9 mouse cellular contexts compared by ENCODE assay signal in the genomic region with DNA sequence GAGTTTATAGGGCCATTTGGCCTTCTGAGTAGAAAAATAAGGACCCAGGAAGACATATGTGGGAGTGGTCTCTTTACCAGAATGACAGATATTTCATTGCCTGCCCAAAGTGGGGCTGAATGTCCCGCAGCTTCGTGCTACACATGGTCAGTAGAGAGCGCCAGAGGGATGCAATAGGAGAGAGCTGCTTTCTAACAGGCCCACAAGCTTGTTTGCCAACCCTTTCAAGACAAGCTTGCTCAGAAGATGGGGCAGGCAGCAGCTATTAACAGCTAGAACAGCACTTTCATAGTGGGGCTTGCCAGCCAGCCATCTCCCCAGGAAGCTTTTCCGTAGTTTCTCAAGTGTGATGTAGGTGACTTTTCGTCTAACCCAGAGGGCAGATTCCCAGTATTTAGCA. TPM values are rescaled to one million over a fixed set of nuclear protein-coding genes. Genes with fewer than 3 reads are reported as not detected.
DNase-seq lines count a peak whose midpoint lies in the region; ATAC-seq and TF ChIP-seq lines count a peak whose summit lies in the region.
"Had no signal": no experiment of that assay in that cellular context is flagged by ENCODE, and none has a peak within 500 bp of the region (broad histone marks: within the 10 kb centered on the region; RNA-seq: fewer than 3 reads in every experiment).

No protein-coding gene starts in this region.

- no peaks in the 10 kb centered on the region for H3K36me3 ChIP-seq in liver, adult 2 months (ENCODE audit: control insufficient read depth, insufficient read depth, low read length)
- H3K36me3 ChIP-seq in liver, embryonic 12.5 days: no peaks in the 10 kb centered on the region
- no peaks in the 10 kb centered on the region for H3K36me3 ChIP-seq in embryonic facial prominence, embryonic 11.5 days (replicated peaks; ENCODE audit: control insufficient read depth, insufficient read depth, low read depth, low read length)
- no peaks in the 10 kb centered on the region for H3K36me3 ChIP-seq in limb, embryonic 11.5 days (ENCODE audit: control insufficient read depth, insufficient read depth, low read length)
- H3K36me3 ChIP-seq in small intestine, adult 2 months (ENCODE audit: control insufficient read depth, insufficient read depth, low read length): no peaks in the 10 kb centered on the region
- H3K36me3 ChIP-seq: liver, embryonic 15.5 days had no signal

- no peaks in the 10 kb centered on the region; the same call in 1 of the 2 replicates for H3K27me3 ChIP-seq in liver, adult 2 months (ENCODE audit: control insufficient read depth, insufficient read depth, low read length)
- H3K27me3 ChIP-seq in liver, embryonic 12.5 days (replicated peaks): no peaks in the 10 kb centered on the region
- no peaks in the 10 kb centered on the region for H3K27me3 ChIP-seq in embryonic facial prominence, embryonic 11.5 days (ENCODE audit: control insufficient read depth, insufficient read depth, low read length)
- no peaks in the 10 kb centered on the region for H3K27me3 ChIP-seq in limb, embryonic 11.5 days (ENCODE audit: control insufficient read depth, insufficient read depth, low read length)
- no peaks in the 10 kb centered on the region for H3K27me3 ChIP-seq in small intestine, adult 2 months (ENCODE audit: control insufficient read depth, insufficient read depth, low read length)
- H3K27me3 ChIP-seq: liver, embryonic 15.5 days had no signal

- no peaks in the 10 kb centered on the region for H3K4me1 ChIP-seq in liver, adult 2 months (ENCODE audit: control insufficient read depth, insufficient read depth, low read length)
- no peaks in the 10 kb centered on the region for H3K4me1 ChIP-seq in liver, embryonic 12.5 days
- H3K4me1 ChIP-seq in embryonic facial prominence, embryonic 11.5 days (ENCODE audit: control insufficient read depth, insufficient read depth, low read length): no peaks in the 10 kb centered on the region
- no peaks in the 10 kb centered on the region for H3K4me1 ChIP-seq in limb, embryonic 11.5 days (ENCODE audit: control insufficient read depth, insufficient read depth, low read length)
- no peaks in the 10 kb centered on the region for H3K4me1 ChIP-seq in small intestine, adult 2 months (ENCODE audit: control insufficient read depth, insufficient read depth, insufficient read length, low read length)
- H3K4me1 ChIP-seq: liver, embryonic 15.5 days had no signal

- H3K27ac ChIP-seq in liver, adult 2 months (replicated peaks; ENCODE audit: insufficient read depth, low read depth, low read length): no peak overlapping the region
- H3K27ac ChIP-seq in liver, embryonic 12.5 days: no peak overlapping the region
- no peak overlapping the region for H3K27ac ChIP-seq in embryonic facial prominence, embryonic 11.5 days (replicated peaks; ENCODE audit: low read depth, low read length)
- no peak overlapping the region for H3K27ac ChIP-seq in limb, embryonic 11.5 days (replicated peaks; ENCODE audit: low read depth, low read length)
- H3K27ac ChIP-seq in small intestine, adult 2 months (ENCODE audit: insufficient read depth, low read depth, low read length): no peak overlapping the region
- H3K27ac ChIP-seq: liver, embryonic 15.5 days had no signal

- peak; percentile 67 to 71 for DNase-seq in cerebellum, postnatal 10 days
- no peak for DNase-seq in liver, adult 2 months (ENCODE audit: extremely low read depth, low read depth, low spot score)
- peak; percentile 62 for DNase-seq in embryonic facial prominence, embryonic 11.5 days (ENCODE audit: low spot score)
- DNase-seq in limb, embryonic 11.5 days (ENCODE audit: low spot score): peak; percentile 50

- H3K79me2 ChIP-seq in liver, adult 2 months (ENCODE audit: control insufficient read depth, insufficient read depth, low read length): no peaks in the 10 kb centered on the region

- 11% methylated on average over 5 of the region's 5 CpGs for WGBS in liver, adult 2 months
- WGBS in liver, embryonic 12.5 days (ENCODE audit: insufficient replicate concordance): 14% methylated on average over 5 of the region's 5 CpGs
- WGBS in embryonic facial prominence, embryonic 11.5 days: 16% methylated on average over 5 of the region's 5 CpGs
- 5% methylated on average over 5 of the region's 5 CpGs for WGBS in limb, embryonic 11.5 days
- 14% methylated on average over 5 of the region's 5 CpGs for WGBS in small intestine, adult 2 months

- no peaks in the 10 kb centered on the region for H3K9me3 ChIP-seq in liver, embryonic 12.5 days (replicated peaks)
- no peaks in the 10 kb centered on the region for H3K9me3 ChIP-seq in embryonic facial prominence, embryonic 11.5 days (replicated peaks; ENCODE audit: control insufficient read depth, low read length)
- H3K9me3 ChIP-seq in limb, embryonic 11.5 days (ENCODE audit: control insufficient read depth, low read length): no peaks in the 10 kb centered on the region
- H3K9me3 ChIP-seq: liver, embryonic 15.5 days had no signal

- no peak for ATAC-seq in cerebellum, adult (ENCODE audit: insufficient number of reproducible peaks, low FRiP score, low TSS enrichment)
- ATAC-seq in liver, embryonic 12.5 days: no peak
- ATAC-seq in embryonic facial prominence, embryonic 11.5 days (replicated peaks; ENCODE audit: insufficient number of reproducible peaks, low FRiP score, low TSS enrichment, low read depth): no peak
- no peak for ATAC-seq in limb, embryonic 11.5 days (ENCODE audit: insufficient number of reproducible peaks, low FRiP score, low TSS enrichment, low read depth)
- ATAC-seq in megakaryocyte, adult 5-6 weeks (ENCODE audit: poor library complexity, severe bottlenecking): no peak

- H3K9ac ChIP-seq in liver, adult 2 months (ENCODE audit: low read depth, low read length): no peak overlapping the region
- H3K9ac ChIP-seq in liver, embryonic 12.5 days: no peak overlapping the region
- no peak overlapping the region for H3K9ac ChIP-seq in embryonic facial prominence, embryonic 11.5 days (replicated peaks; ENCODE audit: low read length)
- H3K9ac ChIP-seq in limb, embryonic 11.5 days (ENCODE audit: low read length): no peak overlapping the region
- H3K9ac ChIP-seq: liver, embryonic 15.5 days had no signal

- no peak for TF ChIP-seq POLR2A in liver, adult 2 months (IDR thresholded peaks at IDR 0.05; ENCODE audit: extremely low read depth, insufficient read depth, low read length)
- TF ChIP-seq POLR2A in small intestine, adult 2 months (IDR thresholded peaks at IDR 0.05; ENCODE audit: low read depth, low read length): no peak

- peak; percentile 50 for TF ChIP-seq CTCF in liver, adult 2 months (IDR thresholded peaks at IDR 0.05; ENCODE audit: low read depth, low read length)
- TF ChIP-seq CTCF in small intestine, adult 2 months (IDR thresholded peaks at IDR 0.05; ENCODE audit: extremely low read depth, insufficient read length, insufficient replicate concordance, low read depth, low read length): peak; percentile 35; the same call in 1 of the 2 replicates

- no peak overlapping the region for H3K4me2 ChIP-seq in liver, embryonic 12.5 days
- H3K4me2 ChIP-seq in embryonic facial prominence, embryonic 11.5 days (ENCODE audit: low read depth, low read length): no peak overlapping the region
- no peak overlapping the region for H3K4me2 ChIP-seq in limb, embryonic 11.5 days (ENCODE audit: low read depth, severe bottlenecking)
- H3K4me2 ChIP-seq: liver, embryonic 15.5 days had no signal

- no peak overlapping the region for H3K4me3 ChIP-seq in liver, adult 2 months (ENCODE audit: insufficient read depth, low read depth, low read length)
- no peak overlapping the region for H3K4me3 ChIP-seq in liver, embryonic 12.5 days
- H3K4me3 ChIP-seq in embryonic facial prominence, embryonic 11.5 days (ENCODE audit: low read depth, low read length): no peak overlapping the region
- H3K4me3 ChIP-seq in limb, embryonic 11.5 days (ENCODE audit: low read depth, low read length): no peak overlapping the region
- H3K4me3 ChIP-seq in small intestine, adult 2 months (ENCODE audit: low read depth, low read length): no peak overlapping the region
- H3K4me3 ChIP-seq: liver, embryonic 15.5 days had no signal

RNA-seq across cellular contexts. Expression of a gene that starts 42.0 kb away (rescaled TPM):
- total RNA-seq in liver, adult 2 months (2014; rRNA removed): 2.7 and 4.7 TPM in 2 replicates
- 11.6 and 13.6 TPM in 2 replicates for polyA plus RNA-seq in liver, adult 2 months (2012; rRNA removed)
- polyA plus RNA-seq in liver, embryonic 12.5 days (2016; fragmentation: Nextera tagmentation; extraction: Ambion mirVana): 8.0 and 12.3 TPM in 2 replicates
- 3.2 and 3.5 TPM in 2 replicates for polyA plus RNA-seq in embryonic facial prominence, embryonic 11.5 days (2014; fragmentation: Nextera tagmentation; extraction: Ambion mirVana)
- polyA plus RNA-seq in limb, embryonic 11.5 days (2014; fragmentation: Nextera tagmentation; extraction: Ambion mirVana): 0.54 TPM in 1 of 2 replicates, not detected in the other
- polyA plus RNA-seq in small intestine, adult 2 months (2012; rRNA removed): 26.8 and 46.8 TPM in 2 replicates
- not detected in 2 replicates for total RNA-seq in megakaryocyte, adult 5-6 weeks (2015)
- total RNA-seq in megakaryocyte, adult 5-6 weeks (2017): not detected in 2 replicates

RNA-seq across cellular contexts. Expression of a gene that starts 46.2 kb away (rescaled TPM):
- 7.8 and 8.3 TPM in 2 replicates for total RNA-seq in liver, adult 2 months (2014; rRNA removed)
- 6.0 and 7.9 TPM in 2 replicates for polyA plus RNA-seq in liver, adult 2 months (2012; rRNA removed)
- polyA plus RNA-seq in liver, embryonic 12.5 days (2016; fragmentation: Nextera tagmentation; extraction: Ambion mirVana): 34.4 and 34.7 TPM in 2 replicates
- polyA plus RNA-seq in embryonic facial prominence, embryonic 11.5 days (2014; fragmentation: Nextera tagmentation; extraction: Ambion mirVana): 98.6 and 109 TPM in 2 replicates
- polyA plus RNA-seq in limb, embryonic 11.5 days (2014; fragmentation: Nextera tagmentation; extraction: Ambion mirVana): 88.7 and 91.3 TPM in 2 replicates
- polyA plus RNA-seq in small intestine, adult 2 months (2012; rRNA removed): 6.2 and 12.9 TPM in 2 replicates
- 37.3 and 47.3 TPM in 2 replicates for total RNA-seq in megakaryocyte, adult 5-6 weeks (2015)
- total RNA-seq in megakaryocyte, adult 5-6 weeks (2017): 31.0 and 43.9 TPM in 2 replicates
